Mouse (Mus musculus): Measurements from ENCODE around the gene Gpr108. TPM values are rescaled to one million over a fixed set of nuclear protein-coding genes. Genes with fewer than 3 reads are reported as not detected.

The Gpr108 gene
- polyA plus RNA-seq, 1 experiment from 2014 or later = 20.1 TPM

DNA sequence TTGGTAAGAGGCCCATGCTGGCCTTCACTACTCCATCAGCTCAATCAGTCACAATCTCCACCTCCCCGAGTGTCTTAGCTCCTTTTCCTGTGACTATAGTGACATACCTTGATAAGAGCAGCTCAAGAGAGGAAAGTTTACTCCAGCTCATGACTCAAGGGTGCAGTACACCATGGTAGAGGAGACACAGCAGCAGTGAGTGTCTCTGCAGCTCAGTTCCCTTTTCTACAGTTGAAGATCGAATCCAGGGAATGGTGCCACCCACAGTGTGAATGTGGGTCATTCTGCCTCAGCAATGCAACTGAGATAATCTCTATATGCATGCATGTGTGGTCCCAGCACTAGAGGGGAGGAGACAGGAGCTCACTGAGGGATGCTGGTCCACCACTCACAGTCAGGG, 62.6 kb downstream of the Gpr108 start:
- H3K27ac ChIP-seq = no peak overlapping the region
- no peaks in the 10 kb centered on the region for H3K4me1 ChIP-seq
- H3K27me3 ChIP-seq = no peaks in the 10 kb centered on the region
- H3K4me3 ChIP-seq (replicated peaks) = no peak overlapping the region
- H3K9me3 ChIP-seq = no peaks in the 10 kb centered on the region
- WGBS = 76% methylated on average over 2 of the region's 2 CpGs
- no peak overlapping the region for H3K4me2 ChIP-seq
- H3K9ac ChIP-seq = no peak overlapping the region
- no peaks in the 10 kb centered on the region for H3K36me3 ChIP-seq (replicated peaks)
- ATAC-seq (ENCODE audit: low FRiP score) = no peak

Small RNA genes lying within 50 kb of the gene (microRNA-seq; reads per million reads assigned to microRNA genes)
- gene Mir6978 = not detected

Other genes starting within 250 kb of the Gpr108 start
- 0.61 TPM in 1 of 2 replicates, not detected in the other for gene Pspn, start 248.4 kb downstream of the Gpr108 start, polyA plus RNA-seq (2016; fragmentation: Nextera tagmentation; extraction: Ambion mirVana)
- 80.9 and 81.8 TPM in 2 replicates for gene Gtf2f1, start 237.2 kb downstream of the Gpr108 start, polyA plus RNA-seq (2016; fragmentation: Nextera tagmentation; extraction: Ambion mirVana)
- 0.45 and 0.64 TPM in 2 replicates for gene Gm17949, start 237.0 kb downstream of the Gpr108 start, polyA plus RNA-seq (2016; fragmentation: Nextera tagmentation; extraction: Ambion mirVana)
- gene Khsrp, start 216.9 kb downstream of the Gpr108 start, polyA plus RNA-seq (2016; fragmentation: Nextera tagmentation; extraction: Ambion mirVana) = 62.8 and 70.7 TPM in 2 replicates
- not detected in 2 replicates for gene Slc25a41, start 206.8 kb downstream of the Gpr108 start, polyA plus RNA-seq (2016; fragmentation: Nextera tagmentation; extraction: Ambion mirVana)
- 1.3 and 2.5 TPM in 2 replicates for gene Crb3, start 189.3 kb downstream of the Gpr108 start, polyA plus RNA-seq (2016; fragmentation: Nextera tagmentation; extraction: Ambion mirVana)
- gene Slc25a23, start 188.6 kb downstream of the Gpr108 start, polyA plus RNA-seq (2016; fragmentation: Nextera tagmentation; extraction: Ambion mirVana) = 20.3 and 21.3 TPM in 2 replicates
- gene Dennd1c, start 169.9 kb downstream of the Gpr108 start, polyA plus RNA-seq (2016; fragmentation: Nextera tagmentation; extraction: Ambion mirVana) = 5.2 and 5.9 TPM in 2 replicates
- gene Tubb4a, start 160.7 kb downstream of the Gpr108 start, polyA plus RNA-seq (2016; fragmentation: Nextera tagmentation; extraction: Ambion mirVana) = 121 and 145 TPM in 2 replicates
- 8.7 and 9.2 TPM in 2 replicates for gene Tnfsf9, start 143.1 kb downstream of the Gpr108 start, polyA plus RNA-seq (2016; fragmentation: Nextera tagmentation; extraction: Ambion mirVana)
- not detected in 2 replicates for gene Cd70, start 98.7 kb downstream of the Gpr108 start, polyA plus RNA-seq (2016; fragmentation: Nextera tagmentation; extraction: Ambion mirVana)
- 0.13 TPM in 1 of 2 replicates, not detected in the other for gene Tnfsf14, start 54.3 kb downstream of the Gpr108 start, polyA plus RNA-seq (2016; fragmentation: Nextera tagmentation; extraction: Ambion mirVana)
- 0.04 and 0.14 TPM in 2 replicates for gene C3, start 20.3 kb downstream of the Gpr108 start, polyA plus RNA-seq (2016; fragmentation: Nextera tagmentation; extraction: Ambion mirVana)
- gene Trip10, start 1.0 kb upstream of the Gpr108 start, polyA plus RNA-seq (2016; fragmentation: Nextera tagmentation; extraction: Ambion mirVana) = 26.2 and 27.1 TPM in 2 replicates
- 1.2 and 1.4 TPM in 2 replicates for gene Vav1, start 30.7 kb upstream of the Gpr108 start, polyA plus RNA-seq (2016; fragmentation: Nextera tagmentation; extraction: Ambion mirVana)
- gene Adgre1, start 110.2 kb upstream of the Gpr108 start, polyA plus RNA-seq (2016; fragmentation: Nextera tagmentation; extraction: Ambion mirVana) = 2.2 and 2.9 TPM in 2 replicates

Data from forebrain, embryonic 12.5 days (tissue).